Mouse (Mus musculus) kidney, postnatal 14 days (tissue): ENCODE measurements around the gene 4930539E08Rik.

ENCODE experiments used
- DNase-seq: peaks from one replicate; pipeline ENCODE4 v3.0.0; 2022; ENCODE audit warnings: mixed read lengths

4930539E08Rik gene

GRCm38 (mm10) chr17:28915060-28915628 is at the start of gene 4930539E08Rik:
Gene 4930539E08Rik (minus strand): TSS chr17:28915324.
- no peak for DNase-seq

GRCm38 (mm10) chr17:28961596-28961995 is 46.5 kb upstream of the 4930539E08Rik start:
- DNase-seq = peak; percentile 60

- DNase-seq = no peak
These were observed 45.5 kb upstream of the 4930539E08Rik start for GRCm38 (mm10) chr17:28960597-28960996.

GRCm38 (mm10) chr17:28954416-28954815 is 39.3 kb upstream of the 4930539E08Rik start:
- no peak for DNase-seq

GRCm38 (mm10) chr17:28953251-28953650 is 38.1 kb upstream of the 4930539E08Rik start:
- DNase-seq = peak; percentile 24

- peak; percentile 97 for DNase-seq
These were observed 37.0 kb upstream of the 4930539E08Rik start, which contains the start of gene Kctd20 for GRCm38 (mm10) chr17:28951831-28952799. Gene Kctd20 (plus strand): TSS chr17:28951950.

GRCm38 (mm10) chr17:28950751-28951150 is 35.6 kb upstream of the 4930539E08Rik start:
- no peak for DNase-seq

- peak; percentile 25 for DNase-seq
These were observed 33.5 kb upstream of the 4930539E08Rik start for GRCm38 (mm10) chr17:28948661-28949060.

GRCm38 (mm10) chr17:28947011-28947939 is 32.2 kb upstream of the 4930539E08Rik start:
- DNase-seq = no peak

GRCm38 (mm10) chr17:28944481-28944880 is 29.4 kb upstream of the 4930539E08Rik start:
- peak; percentile 63 for DNase-seq

GRCm38 (mm10) chr17:28943740-28944139 is 28.6 kb upstream of the 4930539E08Rik start, which contains the start of gene Pxt1:
Gene Pxt1 (minus strand): TSS chr17:28943840.
- no peak for DNase-seq

GRCm38 (mm10) chr17:28942101-28942500 is 27.0 kb upstream of the 4930539E08Rik start:
- DNase-seq = no peak

- DNase-seq = no peak
These were observed 25.8 kb upstream of the 4930539E08Rik start for GRCm38 (mm10) chr17:28940776-28941555.

GRCm38 (mm10) chr17:28936622-28937345 is 21.7 kb upstream of the 4930539E08Rik start:
- peak; percentile 77 for DNase-seq

- no peak for DNase-seq
These were observed 21.0 kb upstream of the 4930539E08Rik start for GRCm38 (mm10) chr17:28936133-28936532.

- DNase-seq = no peak
These were observed 19.2 kb upstream of the 4930539E08Rik start for GRCm38 (mm10) chr17:28934120-28934916.

GRCm38 (mm10) chr17:28932274-28932673 is 17.1 kb upstream of the 4930539E08Rik start:
- DNase-seq = no peak

- peak; percentile 24 for DNase-seq
These were observed 16.5 kb upstream of the 4930539E08Rik start for GRCm38 (mm10) chr17:28931436-28932211.

GRCm38 (mm10) chr17:28930392-28931074 is 15.4 kb upstream of the 4930539E08Rik start:
- DNase-seq = peak; percentile 97
